Mouse (Mus musculus): ENCODE measurements around the gene Frmpd4.

Frmpd4 gene

GRCm38 (mm10) chrX:168123589-168123965 lies 453.5 kb downstream of the Frmpd4 start:
- no peak for DNase-seq

GRCm38 (mm10) chrX:168122806-168123588 lies 454.0 kb downstream of the Frmpd4 start:
- DNase-seq, result peak; percentile 16 to 19

- DNase-seq, result no peak
Observed at GRCm38 (mm10) chrX:168041589-168041988, 535.4 kb downstream of the Frmpd4 start.

GRCm38 (mm10) chrX:168020574-168021145 lies 556.4 kb downstream of the Frmpd4 start:
- no peak for DNase-seq

GRCm38 (mm10) chrX:168017792-168018191 lies 559.2 kb downstream of the Frmpd4 start:
- DNase-seq, result no peak

GRCm38 (mm10) chrX:167984835-167985234 lies 592.2 kb downstream of the Frmpd4 start:
- DNase-seq, result no peak

- DNase-seq, result no peak
Observed at GRCm38 (mm10) chrX:167951207-167951606, 625.8 kb downstream of the Frmpd4 start.

- DNase-seq, result no peak
Observed at GRCm38 (mm10) chrX:167909483-167909882, 667.5 kb downstream of the Frmpd4 start.

- DNase-seq, result no peak
Observed at GRCm38 (mm10) chrX:167901046-167901445, 676.0 kb downstream of the Frmpd4 start.

- DNase-seq, result no peak
Observed at GRCm38 (mm10) chrX:167854821-167855220, 722.2 kb downstream of the Frmpd4 start.

GRCm38 (mm10) chrX:167832543-167832942 lies 744.5 kb downstream of the Frmpd4 start:
- DNase-seq, result no peak

GRCm38 (mm10) chrX:167828456-167828855 lies 748.6 kb downstream of the Frmpd4 start:
- no peak for DNase-seq

- DNase-seq, result no peak
Observed at GRCm38 (mm10) chrX:167817363-167817762, 759.7 kb downstream of the Frmpd4 start.

GRCm38 (mm10) chrX:167810120-167810519 lies 766.9 kb downstream of the Frmpd4 start:
- no peak for DNase-seq

GRCm38 (mm10) chrX:167808572-167808971 lies 768.5 kb downstream of the Frmpd4 start:
- no peak for DNase-seq

GRCm38 (mm10) chrX:167788737-167789136 lies 788.3 kb downstream of the Frmpd4 start:
- DNase-seq, result no peak

- DNase-seq, result no peak
Observed at GRCm38 (mm10) chrX:167783526-167783925, 793.5 kb downstream of the Frmpd4 start.

- DNase-seq, result peak; percentile 1 to 2
Observed at GRCm38 (mm10) chrX:167719564-167719981, 857.5 kb downstream of the Frmpd4 start.

GRCm38 (mm10) chrX:167719092-167719491 lies 857.9 kb downstream of the Frmpd4 start:
- no peak for DNase-seq

GRCm38 (mm10) chrX:167654806-167655495 lies 922.1 kb downstream of the Frmpd4 start:
- DNase-seq, result no peak

GRCm38 (mm10) chrX:167654249-167654648 lies 922.8 kb downstream of the Frmpd4 start:
- no peak for DNase-seq

GRCm38 (mm10) chrX:167597639-167598217 lies 979.3 kb downstream of the Frmpd4 start:
- DNase-seq, result no peak

- no peak for DNase-seq
Observed at GRCm38 (mm10) chrX:167552827-167553226, 1024.2 kb downstream of the Frmpd4 start.

Measured in cerebellum, postnatal 36 days (tissue).